Mouse (Mus musculus) heart, postnatal 4 days (tissue): ENCODE measurements around the gene Tspan15. TPM values are rescaled to one million over a fixed set of nuclear protein-coding genes. Genes with fewer than 3 reads are reported as not detected.
A peak's percentile ranks its signal among the peaks of the same experiment; 100 is the strongest.

ENCODE experiments used
- DNase-seq: peaks from one replicate; pipeline ENCODE4 v3.0.0; 2021
- total RNA-seq, 2 experiments: library from RNA; stranded (reverse); gene quantifications; 2 replicates each; pipeline ENCODE4 v1.2.3; 2021

The Tspan15 gene
- total RNA-seq, 2 experiments from 2014 or later: 10.1 to 10.3 TPM

- no peak for DNase-seq
Observed at GRCm38 (mm10) chr10:62228126-62228525, 2.9 kb downstream of the Tspan15 start.

DNA sequence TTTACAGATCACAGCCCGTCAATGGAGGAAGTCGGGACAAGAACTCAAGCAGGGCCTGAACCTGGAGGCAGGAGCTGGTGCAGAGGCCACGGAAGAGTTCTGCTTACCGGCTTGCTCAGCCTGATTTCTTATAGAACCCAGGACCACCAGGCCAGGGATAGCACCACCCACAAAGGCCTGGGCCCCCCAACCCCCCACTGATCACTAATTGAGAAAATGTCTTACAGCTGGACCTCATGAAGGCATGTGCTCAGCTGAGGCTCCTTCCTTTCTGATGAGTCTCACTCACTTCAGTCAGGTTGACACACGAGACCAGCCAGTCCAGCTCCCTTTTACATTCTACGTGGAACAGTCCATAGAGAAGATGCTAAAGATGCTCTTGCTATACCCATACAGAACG is 5.2 kb downstream of the Tspan15 start:
- no peak for DNase-seq

DNA sequence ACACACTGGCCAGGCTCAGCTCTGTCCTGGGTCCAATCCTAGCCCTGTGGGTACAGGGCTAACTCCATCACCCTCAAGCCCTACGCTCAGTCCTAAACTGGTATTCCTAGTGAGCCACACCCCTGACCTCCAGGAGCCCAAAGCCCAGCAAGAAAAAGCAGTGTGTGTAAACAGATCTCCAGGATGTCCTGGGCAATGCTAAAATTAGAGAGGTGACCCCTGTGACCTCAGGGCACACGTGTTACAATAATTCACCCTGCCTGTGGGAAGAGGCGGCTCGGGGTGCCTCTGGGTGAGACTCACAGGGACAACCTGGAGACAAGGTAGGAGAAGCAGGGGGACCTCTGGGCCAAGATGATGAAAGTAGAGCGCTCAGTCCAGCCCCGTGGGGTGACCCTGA is 6.8 kb downstream of the Tspan15 start:
- DNase-seq: no peak

DNA sequence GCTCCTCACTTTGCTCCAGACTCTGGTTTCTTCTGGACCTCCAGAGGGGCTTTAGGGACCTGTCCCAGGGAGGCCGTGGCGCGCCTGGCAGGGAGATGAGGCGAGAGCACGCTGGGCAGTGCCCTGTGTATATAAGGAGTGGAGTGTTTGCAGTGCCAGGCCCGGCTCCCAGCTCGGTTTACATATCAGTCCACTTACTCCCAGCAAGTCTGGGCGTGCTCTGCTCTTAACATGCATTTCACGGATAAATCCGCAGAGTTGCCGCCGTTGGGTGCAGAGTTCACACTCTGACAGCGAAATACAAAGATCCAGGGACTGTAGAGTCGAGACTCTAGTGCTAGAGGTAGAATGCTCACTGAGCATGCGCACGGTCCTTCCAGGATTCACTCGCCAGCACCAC is 8.3 kb downstream of the Tspan15 start:
- DNase-seq: no peak

- no peak for DNase-seq
Observed at GRCm38 (mm10) chr10:62221647-62222046, 9.4 kb downstream of the Tspan15 start.

DNA sequence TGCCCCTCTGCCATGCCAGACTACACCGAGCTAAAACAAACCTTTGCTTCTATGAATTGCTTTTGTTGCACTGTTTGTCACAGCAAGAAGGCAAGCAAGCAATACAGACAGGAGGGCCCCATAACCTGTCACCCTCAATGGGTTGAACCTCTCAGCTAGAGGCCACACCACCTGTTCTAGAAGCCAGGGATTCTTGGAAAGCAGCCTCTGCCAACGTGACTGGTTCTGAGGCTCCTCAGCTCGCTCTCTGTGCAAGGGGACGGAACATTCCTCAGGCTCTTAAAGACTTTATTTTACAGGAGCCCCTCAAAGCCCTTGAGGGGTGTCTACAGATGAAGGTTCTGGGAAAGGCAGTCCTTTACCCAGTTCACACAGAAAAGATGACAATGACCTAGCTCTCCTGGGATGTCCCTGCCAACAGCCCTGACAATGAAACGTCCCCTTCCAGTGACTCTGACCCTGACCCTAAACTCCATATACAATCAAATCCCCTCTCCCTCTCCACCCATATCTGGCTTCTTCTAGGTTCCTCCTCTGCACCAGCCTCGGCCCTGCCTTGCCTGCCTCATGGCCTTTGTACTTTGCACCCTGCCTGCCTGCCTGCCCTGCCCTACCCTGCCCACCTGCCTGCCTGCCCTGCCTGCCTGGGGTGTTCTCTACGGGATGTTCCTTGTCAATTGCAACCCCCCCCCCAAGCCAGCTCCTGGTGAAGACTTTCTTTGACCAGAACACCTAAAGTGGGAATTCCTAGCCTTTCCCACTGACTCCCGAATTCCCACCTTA is 10.1 kb downstream of the Tspan15 start:
- no peak for DNase-seq

- no peak for DNase-seq
Observed at GRCm38 (mm10) chr10:62218789-62219172, 12.3 kb downstream of the Tspan15 start.

GRCm38 (mm10) chr10:62218044-62218788 is 12.8 kb downstream of the Tspan15 start:
- DNase-seq: no peak

DNA sequence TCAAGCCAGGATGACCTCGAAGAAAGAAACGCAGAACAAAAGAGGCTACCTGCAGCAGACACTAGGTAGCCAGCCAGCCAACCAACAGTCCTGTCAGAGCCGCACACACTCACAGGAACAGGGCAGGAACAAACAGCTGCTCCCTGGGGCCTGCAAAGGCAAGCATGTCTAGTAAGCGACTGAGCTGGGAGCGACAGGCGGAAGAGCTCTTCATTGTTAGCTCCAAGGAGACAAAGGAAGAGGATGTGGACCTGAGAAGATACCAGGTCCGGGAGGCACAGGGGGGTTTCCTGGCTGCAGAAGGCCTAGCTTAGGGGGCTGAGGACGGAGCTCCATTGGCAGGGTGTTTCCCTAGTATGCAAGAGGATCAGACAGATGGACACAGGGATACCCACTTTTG is 13.9 kb downstream of the Tspan15 start:
- peak; percentile 38 for DNase-seq

GRCm38 (mm10) chr10:62216595-62216994 is 14.5 kb downstream of the Tspan15 start:
- DNase-seq: peak; percentile 30

- DNase-seq: no peak
Observed at GRCm38 (mm10) chr10:62215633-62216032, 15.4 kb downstream of the Tspan15 start.

DNA sequence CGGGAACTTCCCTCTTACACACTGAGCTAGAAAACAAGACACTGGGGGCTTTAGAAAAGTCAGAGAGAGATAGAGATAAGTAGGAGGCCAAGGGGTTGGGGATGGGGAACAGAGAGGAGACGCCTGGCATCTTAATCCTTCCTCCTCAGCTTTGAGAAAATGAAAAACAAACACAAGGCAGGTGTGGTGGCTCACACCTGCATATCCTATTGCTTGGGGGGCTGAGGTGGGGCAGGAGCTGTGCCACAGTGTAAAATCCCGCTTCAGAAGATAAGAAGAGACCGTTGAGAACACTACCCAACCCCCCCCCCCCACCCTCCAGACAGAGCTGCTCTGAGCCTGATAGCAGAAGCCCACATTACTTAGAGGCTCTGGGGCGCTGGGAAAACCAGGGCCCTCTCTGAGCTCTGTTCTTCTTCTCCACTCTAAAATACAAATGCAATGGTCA is 15.9 kb downstream of the Tspan15 start:
- no peak for DNase-seq

- no peak for DNase-seq
Observed at GRCm38 (mm10) chr10:62211310-62211709, 19.7 kb downstream of the Tspan15 start.

- no peak for DNase-seq
Observed at GRCm38 (mm10) chr10:62208241-62208896, 22.7 kb downstream of the Tspan15 start.

GRCm38 (mm10) chr10:62202574-62202973 is 28.5 kb downstream of the Tspan15 start:
- no peak for DNase-seq

GRCm38 (mm10) chr10:62198891-62199290 is 32.2 kb downstream of the Tspan15 start:
- no peak for DNase-seq

GRCm38 (mm10) chr10:62197403-62197802 is 33.6 kb downstream of the Tspan15 start:
- no peak for DNase-seq

DNA sequence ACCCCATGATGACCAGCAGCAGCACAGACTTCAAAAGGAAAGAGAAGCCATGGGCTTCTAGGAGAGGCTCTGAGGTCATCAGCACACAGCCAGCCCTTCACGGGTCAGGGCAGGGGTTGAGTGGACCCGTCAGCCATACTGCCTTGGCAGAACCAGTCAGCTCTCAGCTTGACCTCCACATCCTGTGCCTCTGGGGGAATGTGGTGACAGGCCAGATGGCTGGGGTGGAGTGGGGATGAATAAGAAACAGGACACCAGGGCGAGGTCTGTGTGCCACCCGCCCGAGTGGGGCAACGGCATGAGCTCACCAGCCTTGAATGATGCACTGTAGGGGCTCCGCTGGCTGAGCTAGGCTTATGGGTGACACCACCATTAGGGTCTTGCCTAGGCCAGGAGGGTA is 35.7 kb downstream of the Tspan15 start:
- no peak for DNase-seq

DNA sequence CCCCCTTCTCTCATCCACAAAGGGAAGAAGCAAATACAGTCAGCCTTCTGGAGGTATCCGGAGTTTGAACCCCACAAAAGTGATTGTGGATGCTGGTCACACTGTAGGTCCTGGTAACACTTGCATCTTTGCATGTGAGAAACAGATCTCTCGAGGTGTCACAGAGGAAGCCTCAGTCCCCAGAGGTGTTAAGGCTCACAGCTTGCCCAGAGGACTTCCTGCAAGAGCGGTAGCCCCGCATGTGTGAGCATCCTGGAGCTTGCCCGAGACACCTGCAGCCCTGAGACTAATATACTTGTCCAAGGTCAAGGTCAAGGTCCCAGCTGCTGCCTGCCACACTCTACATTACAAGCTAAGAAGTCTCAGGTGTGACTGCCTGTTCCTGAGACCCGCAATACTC is 36.1 kb downstream of the Tspan15 start:
- no peak for DNase-seq

GRCm38 (mm10) chr10:62194461-62194860 is 36.6 kb downstream of the Tspan15 start:
- DNase-seq: no peak

DNA sequence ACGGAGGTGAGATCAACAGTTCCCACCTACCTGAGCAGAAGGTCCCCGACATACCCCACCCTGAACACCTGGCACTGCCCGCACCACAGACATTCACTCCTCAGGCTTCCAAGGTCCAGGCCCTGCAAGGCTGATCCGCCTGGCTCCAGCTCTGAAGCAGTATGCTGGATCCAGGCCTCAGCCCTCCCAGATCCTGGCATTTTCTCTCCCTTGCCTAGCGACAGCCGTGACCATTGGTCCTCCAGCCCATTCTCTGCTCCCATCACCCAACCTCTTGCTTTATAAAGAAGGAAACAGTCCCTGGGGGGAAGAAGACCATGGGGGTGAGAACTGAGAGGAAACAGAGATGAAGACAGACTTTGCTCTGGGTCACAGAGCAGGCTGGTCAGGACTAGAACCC is 37.0 kb downstream of the Tspan15 start:
- no peak for DNase-seq

DNA sequence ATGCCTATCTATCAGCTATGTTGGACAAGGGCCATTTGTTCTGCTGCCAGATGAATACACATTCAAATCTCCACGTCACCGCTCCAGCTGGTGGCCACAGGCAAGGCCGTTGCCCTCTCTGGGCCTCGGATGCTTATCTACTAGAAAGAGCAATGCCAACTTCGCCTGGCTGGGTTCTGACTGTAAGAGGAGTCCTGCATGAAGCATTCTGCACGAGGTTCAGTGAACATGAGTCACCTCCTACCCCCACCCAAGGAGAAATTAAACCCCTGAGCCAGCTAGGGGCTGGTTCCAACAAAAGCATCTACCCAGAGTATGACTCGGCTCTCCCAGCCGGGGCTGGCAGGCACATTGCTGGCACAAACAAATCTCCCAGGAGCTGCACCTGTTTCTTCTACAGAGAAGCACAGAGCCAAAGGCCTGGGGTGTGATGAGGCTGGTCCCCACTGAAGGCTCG is 38.3 kb downstream of the Tspan15 start:
- DNase-seq: peak; percentile 25

GRCm38 (mm10) chr10:62190821-62191220 is 40.2 kb downstream of the Tspan15 start:
- no peak for DNase-seq
